Mouse (Mus musculus) right cerebral cortex, adult 18-20 months (tissue): ENCODE data around the gene Rasgrf2.

ENCODE experiments used
- DNase-seq: peaks from one replicate; pipeline ENCODE4 v3.0.0; 2022; ENCODE audit warnings: mixed read lengths

The Rasgrf2 gene

DNA sequence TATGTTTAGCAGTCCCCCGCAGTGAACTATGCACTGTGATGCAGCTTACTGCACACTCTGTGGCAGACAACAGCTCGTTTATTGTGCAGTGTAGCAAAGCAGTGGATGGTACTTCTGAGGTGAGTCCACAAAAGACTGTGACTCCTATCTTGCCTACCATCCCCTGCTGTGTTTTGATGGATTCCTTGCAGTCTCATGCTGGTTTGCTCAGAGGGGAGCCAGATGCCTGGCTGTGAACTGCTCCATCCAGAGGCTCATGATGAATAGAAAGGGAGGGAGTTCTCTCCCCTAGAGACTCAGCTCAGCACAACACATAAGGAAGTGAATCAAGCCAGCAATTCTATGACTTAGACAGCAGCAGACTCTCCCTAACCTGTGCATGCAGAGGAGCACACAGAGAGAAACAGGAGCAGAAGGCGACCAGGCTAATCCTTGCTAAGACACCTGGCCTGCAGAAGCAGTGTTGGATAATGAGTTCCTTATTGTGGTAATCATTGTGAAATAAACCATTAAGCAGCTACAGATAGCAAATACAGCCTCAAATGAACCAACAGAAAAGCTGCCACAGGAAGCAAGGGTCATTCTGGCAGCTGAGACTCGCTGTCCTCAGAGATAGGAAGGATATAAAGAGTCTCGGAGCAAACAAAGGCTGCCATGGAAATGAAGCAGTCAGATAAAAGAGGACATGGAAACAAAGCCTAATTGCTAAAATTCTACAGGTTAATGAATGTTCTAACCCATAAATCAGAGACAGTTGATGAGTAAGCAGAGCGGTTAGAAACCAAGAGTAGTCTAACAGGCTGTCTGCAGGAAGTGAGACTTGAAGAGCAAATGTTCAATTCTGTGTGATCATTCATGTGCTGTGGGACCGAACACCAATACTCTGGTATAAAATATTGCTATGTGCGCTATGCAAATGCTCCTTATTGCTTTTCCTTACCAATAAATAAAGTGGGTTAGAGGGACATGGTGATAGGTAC, 89.6 kb downstream of the Rasgrf2 start:
- no peak for DNase-seq

DNA sequence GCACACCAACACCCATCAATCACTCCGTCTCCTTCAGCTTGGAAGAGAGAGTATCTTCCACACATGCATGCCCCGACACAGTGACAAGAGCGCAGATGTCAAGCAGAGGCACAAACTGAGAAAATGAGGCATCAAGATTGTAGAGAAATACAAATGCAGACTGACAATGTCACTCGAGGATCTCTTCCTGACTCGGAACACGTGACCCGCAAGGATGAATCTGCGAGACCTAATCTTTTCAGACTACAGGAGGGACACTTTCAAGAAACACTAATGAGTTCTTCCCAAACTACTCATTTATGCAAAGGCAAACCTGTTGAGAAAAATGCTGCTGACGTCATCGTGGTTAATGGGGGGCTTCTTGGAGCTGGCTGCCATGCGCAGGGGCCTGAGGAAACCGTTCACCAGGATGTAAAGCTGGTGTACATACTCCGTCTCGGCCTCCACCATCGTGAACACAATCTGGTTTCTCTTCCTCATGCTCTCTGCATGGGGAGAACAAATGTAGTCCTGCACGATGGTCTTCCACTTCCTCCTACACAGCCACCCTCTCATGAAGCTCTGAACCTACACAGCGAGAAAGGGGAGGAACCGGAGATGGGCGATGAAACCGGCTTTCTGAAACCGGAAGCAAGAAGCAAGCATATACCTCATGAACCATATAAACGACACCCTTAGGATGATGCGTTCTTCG, 100.9 kb downstream of the Rasgrf2 start:
- DNase-seq, result no peak

DNA sequence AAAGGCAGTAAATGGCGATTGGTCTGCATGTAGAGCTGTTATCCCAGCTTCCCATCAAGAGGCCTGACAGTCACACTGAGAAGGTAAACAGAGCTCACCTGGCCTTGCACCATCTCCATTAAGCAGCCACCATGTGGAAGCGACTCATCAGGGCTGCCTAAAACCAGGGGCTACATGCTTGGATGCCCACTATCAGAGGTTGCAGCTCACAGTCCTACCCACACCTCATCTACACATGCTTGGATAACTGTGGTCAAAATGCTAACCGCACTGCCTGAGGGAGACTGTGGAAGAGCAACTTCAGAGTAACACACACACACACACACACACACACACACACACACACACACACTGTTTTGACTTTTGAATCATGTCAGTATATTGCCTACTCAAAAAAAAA, 101.8 kb downstream of the Rasgrf2 start:
- DNase-seq, result no peak

DNA sequence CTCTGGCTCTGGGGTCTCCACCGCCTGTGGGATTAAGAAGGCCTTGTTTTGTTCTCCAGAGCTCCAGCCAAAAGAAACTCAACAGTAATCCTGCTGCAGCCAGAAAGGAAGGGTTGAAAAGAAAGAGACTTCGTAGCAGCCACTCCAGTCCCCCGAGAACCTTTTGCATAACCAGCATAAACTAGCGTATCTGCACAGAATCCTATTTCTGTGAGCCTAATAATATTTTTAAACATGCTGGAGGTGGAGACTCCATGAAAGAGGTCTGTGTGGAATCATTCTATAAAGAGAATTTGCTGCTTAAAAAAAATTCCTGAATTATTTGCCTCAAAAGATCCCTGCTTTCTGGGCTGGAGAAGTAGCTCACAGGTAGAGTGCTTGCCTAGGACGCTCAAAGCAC, 103.5 kb downstream of the Rasgrf2 start:
- no peak for DNase-seq

DNA sequence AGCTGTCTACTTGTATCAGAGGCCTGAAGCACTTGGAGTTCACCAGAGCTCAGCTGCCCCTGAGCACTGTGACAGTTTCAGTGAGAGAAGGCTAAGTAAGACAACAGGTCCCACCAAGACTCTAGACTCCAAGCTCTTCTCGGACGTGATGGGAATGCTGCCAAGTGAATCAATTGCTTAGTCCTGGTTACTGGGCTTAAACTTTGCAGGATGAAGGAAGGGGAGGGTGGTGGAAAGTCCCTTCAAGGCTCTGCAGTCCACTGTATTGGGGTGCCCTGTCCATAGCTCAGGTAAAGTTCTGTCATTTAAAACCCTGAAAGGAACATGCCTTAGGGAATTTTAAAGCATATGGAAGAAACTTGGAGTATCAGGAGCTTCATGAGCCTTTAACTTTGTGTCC, 104.8 kb downstream of the Rasgrf2 start:
- no peak for DNase-seq

DNA sequence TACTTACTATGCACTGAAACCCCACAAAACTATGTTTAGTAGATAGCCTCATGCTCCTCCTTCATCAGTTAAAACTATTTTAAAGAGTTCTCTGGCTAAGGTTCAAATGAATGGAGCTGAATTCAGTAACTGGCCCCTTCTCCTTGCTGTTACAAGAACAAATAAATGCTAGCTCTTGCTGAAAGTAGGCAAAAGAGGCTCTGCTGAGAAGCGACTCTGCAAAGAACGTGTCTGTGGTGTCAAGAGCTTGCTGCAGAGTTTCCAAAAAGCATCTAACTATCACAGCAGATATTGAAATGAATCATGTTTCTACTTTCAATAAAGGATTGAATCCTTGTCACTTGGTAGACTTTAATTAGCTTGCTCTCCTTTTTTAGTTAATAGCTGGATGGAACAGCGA, 106.3 kb downstream of the Rasgrf2 start:
- no peak for DNase-seq

DNA sequence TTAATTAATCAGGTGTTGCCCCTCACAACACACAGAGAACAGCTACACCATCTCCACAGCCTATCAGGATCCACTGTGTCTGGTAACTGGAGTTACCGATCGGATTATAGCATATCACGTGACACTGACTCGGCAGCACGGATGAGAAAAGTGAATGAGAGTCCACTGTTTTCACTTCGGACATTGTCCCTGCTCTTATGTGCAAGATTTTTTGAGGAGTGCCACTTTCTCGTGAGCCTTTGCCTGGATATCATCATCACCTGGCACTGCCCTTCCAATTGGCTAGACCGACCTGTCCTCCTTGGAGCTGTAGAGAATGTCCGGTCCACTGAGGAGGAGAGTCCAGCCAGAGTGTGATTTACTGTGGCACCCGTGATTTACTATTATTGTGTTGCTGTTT, 109.3 kb downstream of the Rasgrf2 start:
- DNase-seq, result no peak

DNA sequence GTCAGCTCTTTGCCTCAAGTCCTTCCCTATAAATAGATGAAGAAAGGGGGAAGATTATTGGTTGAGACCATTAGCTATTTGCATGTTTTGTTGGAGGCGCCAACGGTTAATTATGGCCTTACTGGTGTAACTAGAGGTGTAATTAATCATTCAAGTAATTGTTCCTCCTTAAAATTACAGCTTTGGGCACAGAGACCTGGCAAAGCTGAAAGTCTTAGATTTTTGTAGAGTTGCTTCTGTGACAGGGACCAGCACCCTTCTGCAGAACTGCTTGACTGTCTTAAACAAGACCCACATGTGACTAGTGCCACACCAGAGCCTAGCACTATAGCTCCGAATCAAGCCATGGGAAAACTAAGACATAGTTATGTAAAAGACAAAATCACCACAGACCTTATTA, 134.5 kb downstream of the Rasgrf2 start:
- DNase-seq, result no peak

DNA sequence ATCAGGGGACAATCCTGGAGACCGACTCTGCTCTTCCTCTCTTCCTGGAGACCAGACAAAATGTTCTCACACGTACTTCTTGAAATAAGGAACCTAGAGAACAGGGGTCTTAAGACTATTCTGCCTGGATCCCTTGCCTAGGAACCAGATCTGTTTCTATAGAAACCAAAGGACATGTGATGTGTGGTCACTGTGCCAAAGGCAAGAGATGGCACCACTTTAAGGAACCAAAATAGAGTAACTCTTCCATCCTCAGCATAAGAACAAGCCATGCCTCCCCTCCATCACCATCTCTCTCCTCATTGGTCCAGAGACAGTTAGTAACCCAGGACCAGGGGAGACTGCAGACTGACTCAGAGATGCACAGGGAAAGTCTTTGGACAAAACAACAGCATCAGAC, 140.0 kb downstream of the Rasgrf2 start:
- DNase-seq, result no peak

DNA sequence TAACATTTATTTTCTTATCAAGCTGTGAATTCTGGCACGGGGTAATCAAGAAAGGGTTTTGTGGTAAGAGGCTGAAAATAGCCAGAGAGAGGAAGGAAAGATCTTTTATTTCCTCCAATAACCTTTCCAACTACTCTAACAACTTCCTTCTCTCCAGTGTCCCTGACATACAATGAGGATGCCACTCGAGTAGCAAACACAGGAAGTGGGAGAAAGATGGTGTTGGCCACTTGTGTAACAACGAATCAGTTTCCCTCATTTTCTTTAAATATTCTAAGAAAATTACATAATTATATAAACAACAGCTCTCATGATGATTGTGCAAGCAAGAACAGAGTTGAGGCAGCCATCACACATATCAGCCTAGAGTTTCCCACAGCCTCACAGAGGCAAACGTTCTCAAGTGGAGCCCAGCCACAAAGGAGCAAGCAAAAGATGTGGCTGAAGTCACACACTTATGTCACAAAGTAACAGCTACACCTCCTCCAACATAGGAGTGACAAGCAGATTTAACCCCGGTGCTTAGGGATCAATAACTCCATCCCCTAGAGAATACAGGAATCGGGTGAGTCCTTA, 140.7 kb downstream of the Rasgrf2 start:
- DNase-seq, result no peak

DNA sequence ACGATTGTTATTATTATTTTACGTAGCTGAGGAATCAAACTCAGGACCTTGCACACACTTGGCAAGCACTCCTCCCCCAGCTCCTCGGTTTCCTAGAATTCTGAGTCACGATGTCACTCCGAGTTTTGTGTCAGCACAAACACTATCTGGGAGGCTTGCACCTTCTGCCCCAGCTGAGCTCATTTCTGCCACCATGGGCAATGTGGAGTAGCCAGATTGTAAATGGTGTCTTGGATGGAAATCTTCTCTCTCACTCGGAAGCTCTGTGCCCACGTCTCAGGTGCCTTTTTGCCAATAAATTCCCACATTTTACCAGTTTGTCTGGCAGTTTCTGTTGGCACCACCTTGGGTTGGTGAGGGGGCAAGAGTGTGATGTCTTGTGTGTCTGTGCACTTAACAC, 143.1 kb downstream of the Rasgrf2 start:
- peak; percentile 46 for DNase-seq

DNA sequence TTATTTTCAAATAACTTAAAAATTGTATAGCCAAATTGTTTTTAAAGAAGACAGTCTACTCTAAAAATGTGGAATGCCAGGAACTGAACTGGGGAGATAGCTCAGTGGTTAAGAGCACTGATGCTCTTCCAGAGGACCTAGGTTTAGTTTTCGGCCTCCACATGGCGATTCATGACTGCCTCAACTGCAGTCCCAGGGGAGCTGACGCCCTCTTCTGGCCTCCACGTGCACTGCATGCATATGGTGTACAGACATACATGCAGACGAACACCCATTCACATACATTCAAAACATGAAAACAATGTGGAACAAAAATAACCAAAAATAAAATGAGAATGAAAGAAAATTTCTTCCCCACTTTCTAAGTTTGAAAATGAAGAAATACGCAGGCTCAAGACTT, 144.5 kb downstream of the Rasgrf2 start:
- DNase-seq, result no peak

DNA sequence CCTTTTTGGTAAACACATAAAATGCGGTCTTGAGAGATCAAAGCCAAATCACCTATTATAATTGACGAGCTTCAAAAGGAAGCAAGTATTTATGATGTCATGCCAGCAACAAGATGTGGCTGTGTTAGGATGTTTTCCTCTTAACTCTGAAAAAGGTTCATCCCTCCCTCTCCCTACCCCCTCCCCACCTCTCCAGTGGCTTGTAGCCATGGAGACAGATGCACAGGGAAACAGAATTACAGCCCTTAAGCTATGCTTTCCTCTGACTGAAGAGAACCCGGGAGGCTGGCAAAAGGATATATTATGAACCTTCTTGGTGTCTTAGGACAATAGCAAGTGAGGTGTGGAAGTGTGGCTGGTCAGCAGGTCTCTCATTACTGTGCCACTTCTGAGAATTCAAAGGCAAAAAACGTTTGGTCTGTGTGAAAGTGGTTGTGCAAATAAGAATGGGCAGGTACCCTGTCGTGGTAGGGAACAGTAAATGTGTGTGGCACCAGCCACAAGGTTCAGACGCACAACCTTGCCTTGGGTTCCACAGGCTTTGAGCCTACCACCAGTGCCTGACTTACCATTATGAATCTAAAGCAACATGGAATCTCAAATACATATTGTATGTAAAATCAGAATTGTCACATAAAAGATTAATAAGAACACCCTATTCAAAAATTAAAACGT, 145.4 kb downstream of the Rasgrf2 start:
- no peak for DNase-seq

DNA sequence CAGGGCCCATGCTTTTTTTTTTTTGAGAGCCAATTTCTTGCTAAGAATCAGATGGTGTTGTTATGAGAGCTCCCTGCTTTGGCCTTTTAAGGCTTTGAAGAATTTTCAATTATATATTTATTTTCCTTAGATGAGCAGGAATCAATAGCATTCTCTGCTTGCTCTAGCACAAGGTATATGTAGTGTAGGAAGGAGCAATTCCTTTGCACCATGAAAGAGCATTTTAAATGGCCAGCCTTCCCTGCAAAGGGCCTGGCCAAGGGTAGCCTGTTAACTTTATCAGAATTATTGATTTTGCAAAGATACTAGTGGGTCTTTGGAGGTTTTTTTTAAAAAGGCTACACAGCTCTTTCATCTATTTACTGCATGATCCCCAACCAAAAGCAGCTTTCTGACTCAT, 146.4 kb downstream of the Rasgrf2 start:
- no peak for DNase-seq

DNA sequence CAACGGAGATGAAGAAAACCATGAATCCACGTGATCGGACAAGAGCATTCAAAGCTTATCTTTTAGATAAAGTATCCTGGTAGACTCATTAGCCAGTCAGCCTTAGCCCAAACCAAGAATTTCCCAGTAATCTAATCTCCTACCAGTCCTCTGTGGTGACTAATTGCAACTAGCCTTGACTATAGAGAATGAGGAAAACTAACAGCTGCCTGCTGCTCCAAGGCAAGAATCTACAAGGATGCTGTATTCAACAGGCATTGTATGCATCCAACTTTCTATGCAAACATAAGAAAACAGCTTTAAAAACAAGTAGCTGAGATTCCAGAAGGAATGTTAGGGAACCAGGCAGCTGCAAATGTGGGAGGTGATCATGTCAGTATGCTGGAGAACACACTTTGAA, 149.4 kb downstream of the Rasgrf2 start:
- no peak for DNase-seq

DNA sequence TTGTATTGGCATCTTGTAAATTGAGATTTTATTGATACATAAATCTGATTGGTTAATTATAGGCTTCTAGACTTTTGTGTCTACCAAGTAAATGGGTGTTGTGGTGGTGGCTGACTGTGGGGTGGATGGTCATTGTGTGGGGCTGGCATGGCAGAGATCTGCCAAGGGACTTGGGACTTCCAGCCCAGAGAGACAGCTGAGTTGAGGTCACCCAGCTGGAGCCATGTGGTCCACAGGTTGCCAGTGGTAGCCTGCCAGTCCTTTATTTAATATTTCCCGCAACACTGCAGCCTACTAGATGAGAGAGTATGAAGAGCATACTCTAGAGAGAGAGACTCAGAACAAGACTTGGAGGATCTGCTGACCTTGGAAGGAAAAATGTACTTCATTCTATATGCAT, 150.0 kb downstream of the Rasgrf2 start:
- no peak for DNase-seq

DNA sequence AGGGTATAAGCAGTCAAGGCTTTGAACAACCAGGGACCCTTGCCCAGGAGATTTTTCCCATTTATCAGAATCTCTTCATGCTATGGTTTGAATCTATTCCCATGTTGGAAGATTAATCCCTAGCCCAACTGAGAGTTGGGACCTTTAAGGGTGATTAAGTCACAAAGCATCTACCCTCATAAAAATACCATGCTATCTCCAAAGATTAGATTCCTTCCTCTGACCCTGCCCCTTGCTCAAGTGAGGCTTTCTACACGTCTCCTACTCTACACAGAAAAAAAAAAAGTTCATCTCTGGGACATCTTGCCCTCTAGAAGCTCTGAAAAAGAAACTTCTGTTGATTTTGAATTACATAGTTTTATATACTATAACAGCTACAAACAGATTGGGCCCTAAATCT, 154.5 kb downstream of the Rasgrf2 start:
- DNase-seq, result no peak

DNA sequence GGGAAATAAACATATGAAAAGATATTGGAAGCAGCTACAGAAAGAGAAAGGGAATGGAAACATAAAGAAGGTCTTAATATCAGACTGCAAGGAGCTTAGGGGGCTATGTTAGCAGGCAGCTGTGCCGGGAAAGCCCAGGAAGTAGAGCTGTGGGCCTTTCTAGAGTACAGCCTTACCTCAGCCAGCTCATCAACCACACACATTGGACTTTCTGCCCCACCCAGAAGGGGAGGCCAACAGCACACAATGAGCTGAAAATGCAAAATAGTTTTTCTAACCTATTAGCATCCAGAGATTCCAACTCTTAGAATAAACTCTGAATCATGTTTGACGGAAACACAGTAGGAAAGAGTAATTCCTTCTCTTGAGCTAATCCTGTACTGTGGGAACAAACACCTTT, 154.9 kb downstream of the Rasgrf2 start:
- DNase-seq, result no peak

DNA sequence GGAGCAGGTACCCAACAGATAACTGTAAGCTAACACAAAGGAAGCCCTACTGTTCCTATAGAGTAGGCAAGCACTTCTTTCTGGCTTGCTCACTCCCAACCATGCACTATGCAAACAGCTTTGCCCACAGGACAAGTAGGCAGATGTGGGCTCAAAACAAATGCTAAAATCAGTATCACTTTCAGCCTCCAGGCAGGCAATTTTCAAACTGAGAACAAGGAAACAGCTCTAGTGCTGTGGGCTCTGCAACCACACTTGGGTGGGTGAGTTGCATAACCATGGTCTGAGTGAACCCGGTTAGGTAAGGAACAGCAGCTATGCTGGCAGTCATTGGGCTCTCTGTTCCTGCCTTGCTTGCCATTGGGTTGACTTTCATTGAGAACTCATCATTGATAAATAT, 157.3 kb downstream of the Rasgrf2 start:
- DNase-seq, result peak; percentile 81

DNA sequence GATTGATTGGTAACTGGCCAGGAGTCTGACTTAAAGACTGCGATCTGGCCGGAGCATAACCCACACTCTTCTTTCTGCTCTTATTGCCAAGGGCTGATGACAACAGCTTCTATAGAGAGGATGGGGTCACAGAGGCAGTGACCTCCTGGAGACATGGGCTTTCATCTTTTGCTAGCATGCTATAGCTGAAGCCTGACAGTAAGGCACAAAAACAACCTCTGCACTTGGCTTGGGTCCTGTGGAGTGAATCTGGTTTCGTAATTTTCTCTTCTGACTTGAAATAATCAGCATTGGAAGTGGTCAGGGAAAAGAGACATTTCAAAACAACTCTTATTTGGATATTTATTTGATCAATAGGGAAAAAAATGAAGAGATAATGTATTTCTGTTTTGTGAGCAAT, 160.2 kb downstream of the Rasgrf2 start:
- DNase-seq, result no peak

DNA sequence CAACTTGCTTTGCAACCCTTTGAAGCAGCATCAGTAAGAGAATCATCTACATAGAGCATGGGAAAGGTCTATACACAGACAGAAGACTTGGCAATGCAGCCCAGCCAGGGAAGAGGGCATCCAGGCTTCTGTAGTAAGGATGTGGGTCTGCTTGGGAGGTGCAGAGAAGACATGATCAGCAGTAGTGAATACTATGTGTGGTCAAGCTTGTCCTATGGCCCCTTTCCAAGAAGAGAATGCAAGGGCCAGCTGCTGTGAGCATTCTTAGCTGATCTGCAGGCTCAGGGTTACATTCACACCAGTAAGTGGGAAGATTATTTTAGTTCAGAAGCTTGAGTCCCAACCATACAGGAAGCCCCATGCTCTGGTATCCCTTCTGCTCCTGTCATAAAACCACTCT, 175.0 kb downstream of the Rasgrf2 start:
- no peak for DNase-seq

DNA sequence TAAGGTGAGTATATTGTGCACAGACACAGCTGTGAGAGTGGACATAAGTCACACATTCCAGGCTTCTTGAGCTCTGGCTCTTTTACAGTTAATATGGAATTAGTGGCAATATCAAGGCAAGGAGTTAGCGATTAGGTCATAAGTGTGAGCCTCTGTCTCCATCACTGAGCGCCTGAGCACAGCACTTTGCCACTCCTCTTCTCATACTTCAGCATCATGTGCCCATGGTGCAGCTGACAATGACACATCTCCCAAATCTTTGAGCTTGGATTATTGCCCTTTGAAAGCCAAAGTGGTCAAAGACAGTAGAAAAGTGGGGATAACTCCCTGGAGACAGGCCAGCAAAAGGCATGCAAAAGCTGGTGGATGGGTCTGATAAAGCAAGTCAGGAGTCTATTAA, 175.8 kb downstream of the Rasgrf2 start:
- DNase-seq, result no peak

DNA sequence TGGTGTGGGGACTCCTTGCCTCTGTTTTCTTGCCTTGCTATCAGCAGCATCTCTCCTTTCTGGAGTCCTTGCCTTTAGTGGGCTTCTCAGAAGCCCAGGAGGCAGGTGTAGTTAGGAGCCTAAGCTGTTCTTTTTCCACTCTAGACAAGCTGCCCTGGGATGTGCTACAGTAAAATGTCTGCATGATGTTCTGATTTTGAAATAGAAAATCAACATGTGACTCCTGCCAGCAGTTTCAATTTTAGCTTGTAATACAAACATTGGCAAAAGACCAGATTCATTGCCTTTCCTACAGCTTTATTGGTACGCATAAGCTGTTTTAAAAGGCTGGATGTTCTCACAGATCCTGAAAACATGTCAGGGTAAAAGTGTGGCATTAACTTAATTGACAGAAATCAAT, 176.3 kb downstream of the Rasgrf2 start:
- DNase-seq, result peak; percentile 26
